Mouse (Mus musculus): Measurements from ENCODE around the gene Cldn8.

GRCm38 (mm10) chr16:88599504-88600237, 36.7 kb upstream of the Cldn8 start:
- no peak for TF ChIP-seq GATA1 (IDR thresholded peaks at IDR 0.05; ENCODE audit: low read length)
- no peak for TF ChIP-seq TAL1 (IDR thresholded peaks at IDR 0.05; ENCODE audit: low read length)

Data from erythroblast, embryonic 14.5 days (primary cell).